Mouse (Mus musculus): ENCODE data around the gene Sec13.

Gene Sec13

DNA sequence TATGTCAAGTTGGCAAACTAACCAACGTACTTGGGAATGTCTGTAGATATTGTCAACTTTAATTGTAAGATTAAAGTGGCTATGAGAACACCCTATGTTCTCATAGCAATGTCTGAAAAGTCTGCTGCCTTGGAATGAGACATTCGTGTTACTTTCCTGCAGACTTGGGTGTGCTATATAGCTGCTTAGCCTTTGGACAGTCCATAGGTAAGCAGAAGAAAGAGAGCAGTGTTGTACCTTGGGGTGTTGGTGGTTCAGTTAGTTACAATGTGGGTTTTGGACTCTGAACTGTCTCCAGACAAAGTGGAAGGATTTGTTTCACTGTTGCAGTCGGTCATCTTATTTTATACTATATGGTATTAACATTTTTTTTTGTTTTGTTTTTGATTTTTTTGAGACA, 27.8 kb downstream of the Sec13 start:
- DNase-seq (ENCODE audit: low spot score in 2 of 2): no peak

- DNase-seq (ENCODE audit: low spot score in 2 of 2): peak in 1 of 2 experiments; percentile 26
Observed at GRCm38 (mm10) chr6:113697222-113698205, 43.0 kb downstream of the Sec13 start.

GRCm38 (mm10) chr6:113696582-113697221, 43.8 kb downstream of the Sec13 start, which contains the start of gene Tatdn2:
Gene Tatdn2, plus strand, starts transcription at chr6:113697050.
- peak; percentile 95 to 96 for DNase-seq (ENCODE audit: low spot score in 2 of 2)

DNA sequence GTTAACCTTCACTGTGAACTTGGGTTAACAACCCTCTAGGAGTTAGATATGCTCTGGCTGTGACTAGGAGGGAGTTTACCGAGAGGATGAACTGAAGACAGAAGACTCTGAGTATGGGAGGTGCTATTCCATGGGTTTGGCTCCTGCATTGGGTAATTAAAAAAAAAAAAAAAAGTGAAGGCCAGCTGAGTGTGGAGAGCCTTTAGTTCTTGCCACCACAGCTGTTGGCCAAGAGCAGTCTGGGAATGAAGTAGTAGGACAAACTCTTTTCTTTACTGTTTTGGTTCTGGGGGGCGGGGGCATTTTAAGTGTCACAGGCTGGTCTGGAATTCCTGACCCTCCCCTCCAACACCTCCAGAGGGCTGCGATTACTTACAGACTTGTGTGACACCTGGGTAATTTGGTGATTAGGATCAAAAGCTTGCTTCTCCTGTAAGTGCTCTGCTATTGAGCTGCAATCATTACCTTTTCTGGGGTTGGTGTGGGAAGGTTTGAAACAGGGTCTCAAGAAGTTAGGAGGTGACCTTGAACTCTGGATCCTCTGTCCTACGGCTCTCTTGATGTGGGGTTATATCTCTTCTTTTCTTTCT, 44.7 kb downstream of the Sec13 start:
- DNase-seq (ENCODE audit: low spot score in 2 of 2): no peak

DNA sequence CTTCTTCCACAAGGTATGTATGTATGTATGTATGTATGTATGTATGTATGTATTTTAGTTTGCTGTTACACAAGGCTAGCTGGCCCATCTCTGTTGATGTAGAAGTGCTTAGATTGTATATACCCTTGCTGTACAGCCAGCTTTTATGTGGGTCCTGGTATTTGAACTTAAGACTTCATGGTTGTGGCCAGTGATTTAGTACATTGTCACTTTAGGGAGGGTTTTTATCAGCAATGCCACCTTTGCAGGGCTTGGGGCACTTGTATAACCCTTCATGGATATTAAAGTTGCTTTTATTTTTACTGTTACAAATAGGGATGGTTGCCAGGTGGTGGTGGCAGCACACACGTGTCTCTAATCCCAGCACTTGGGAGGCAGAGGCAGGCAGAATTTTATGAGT, 45.3 kb downstream of the Sec13 start:
- no peak for DNase-seq (ENCODE audit: low spot score in 2 of 2)

- DNase-seq (ENCODE audit: low spot score in 2 of 2): no peak
Observed at GRCm38 (mm10) chr6:113693377-113693776, 47.2 kb downstream of the Sec13 start.

GRCm38 (mm10) chr6:113692661-113693133, 47.8 kb downstream of the Sec13 start:
- DNase-seq (ENCODE audit: low spot score in 2 of 2): no peak

DNA sequence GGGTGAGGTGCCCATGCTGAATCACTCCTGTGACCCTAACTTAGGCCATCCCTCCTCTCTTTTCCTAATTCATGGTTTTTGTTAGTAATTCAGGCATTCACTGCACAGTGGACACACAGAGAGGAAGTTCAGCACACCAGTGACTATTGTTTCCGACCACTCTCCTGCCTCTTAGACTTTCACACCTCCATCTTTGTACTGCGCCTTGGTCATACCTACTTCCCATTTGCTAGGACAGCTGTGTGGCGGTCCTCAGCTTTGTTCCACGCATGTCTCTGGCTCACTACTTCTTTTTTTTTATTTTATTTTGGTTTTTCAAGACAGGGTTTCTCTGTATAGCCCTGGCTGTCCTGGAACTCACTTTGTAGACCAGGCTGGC, 49.5 kb downstream of the Sec13 start:
- no peak for DNase-seq (ENCODE audit: low spot score in 2 of 2)

DNA sequence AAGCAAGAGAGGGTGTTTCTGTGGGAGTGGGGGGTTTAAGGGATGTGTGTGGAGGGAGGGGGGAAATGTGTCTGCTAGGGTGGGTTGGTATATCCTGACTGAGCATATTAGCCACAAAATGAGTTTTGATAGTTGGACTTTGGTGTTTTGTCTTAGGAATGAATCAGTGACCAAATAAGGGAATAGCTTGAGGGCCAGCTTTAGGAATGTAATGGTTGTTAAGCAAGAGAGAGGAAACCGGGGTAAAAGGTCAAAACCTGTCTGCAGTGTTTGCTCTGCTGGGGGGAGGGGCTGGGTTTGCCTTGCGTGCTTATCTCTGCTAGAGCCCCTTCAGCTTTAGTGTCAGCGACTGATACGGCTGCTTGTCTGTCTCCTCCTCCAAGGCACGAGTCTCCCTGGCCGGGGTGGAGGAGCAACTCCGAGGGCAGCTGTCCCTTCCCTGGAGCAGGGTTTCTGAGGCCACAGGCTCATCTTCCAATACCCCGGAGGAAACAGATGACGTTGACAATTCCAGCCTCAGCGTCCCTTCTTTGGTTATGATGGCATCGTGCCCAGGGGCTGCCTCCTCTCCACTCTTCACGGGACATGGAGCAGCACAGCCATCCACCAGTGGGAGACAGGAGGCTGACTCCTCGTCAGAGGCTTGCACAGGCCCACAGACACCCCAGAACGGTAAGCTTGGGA, 50.0 kb downstream of the Sec13 start:
- no peak for DNase-seq (ENCODE audit: low spot score in 2 of 2)

- DNase-seq (ENCODE audit: low spot score in 2 of 2): no peak
Observed at GRCm38 (mm10) chr6:113690008-113690399, 50.5 kb downstream of the Sec13 start.

DNA sequence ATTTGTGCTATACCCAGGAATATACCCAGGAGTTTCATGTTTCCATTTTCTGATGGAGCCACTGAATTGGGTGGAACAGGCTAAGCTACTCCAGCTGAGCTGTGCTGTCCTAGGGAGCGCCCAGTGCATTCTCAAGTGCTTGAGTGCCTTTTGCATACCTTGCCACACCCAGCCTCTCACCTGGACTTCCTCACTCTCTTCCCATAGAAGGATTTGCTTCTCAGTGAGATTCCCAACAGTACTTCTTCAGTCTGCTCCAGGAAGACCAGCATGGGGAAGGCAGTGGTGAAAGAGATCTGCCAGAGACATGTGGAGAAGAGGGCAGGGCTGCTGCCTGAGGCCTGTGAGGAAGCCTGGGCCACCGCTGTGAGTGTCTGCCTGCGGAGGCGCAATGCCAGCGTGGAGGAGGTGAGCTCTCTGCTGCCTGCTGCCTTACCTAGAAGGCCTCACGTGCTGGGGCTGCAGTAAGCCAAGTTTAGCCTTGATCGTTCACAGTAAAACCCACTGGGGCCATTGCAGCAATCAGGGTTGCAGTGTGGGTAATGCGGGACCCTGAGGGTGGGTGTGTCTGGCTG, 53.9 kb downstream of the Sec13 start:
- DNase-seq (ENCODE audit: low spot score in 2 of 2): no peak

- no peak for DNase-seq (ENCODE audit: low spot score in 2 of 2)
Observed at GRCm38 (mm10) chr6:113683081-113683825, 57.3 kb downstream of the Sec13 start.

GRCm38 (mm10) chr6:113681271-113681670, 59.3 kb downstream of the Sec13 start:
- peak; percentile 78 to 83 for DNase-seq (ENCODE audit: low spot score in 2 of 2)

DNA sequence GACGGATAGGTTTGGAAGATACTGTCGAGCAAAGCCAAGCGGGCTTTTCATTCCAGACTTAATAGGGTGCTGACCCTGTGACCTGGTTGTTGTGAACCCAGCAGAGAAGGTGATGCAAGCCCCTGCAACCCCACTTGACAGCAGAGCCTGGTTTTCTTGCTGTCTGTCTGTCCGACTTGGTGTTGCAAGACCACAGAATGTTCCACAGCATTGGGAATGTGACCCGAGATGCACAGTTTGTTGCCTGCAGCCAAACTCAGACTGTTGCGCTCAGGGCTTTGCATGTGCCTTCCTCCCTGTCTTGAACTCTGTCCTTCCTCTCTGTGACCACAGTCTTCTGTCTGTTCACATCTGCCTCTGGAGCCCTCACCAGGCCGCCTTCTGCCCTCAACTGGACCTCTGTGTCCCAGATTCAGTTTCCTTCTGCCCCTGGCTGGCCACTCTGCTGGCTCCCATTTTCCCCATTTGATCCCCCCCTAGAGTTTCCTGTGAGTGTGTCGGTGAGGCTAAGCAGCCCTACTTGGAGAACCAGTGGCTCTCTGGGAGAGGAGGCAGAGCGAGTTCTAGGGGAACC, 60.5 kb downstream of the Sec13 start:
- no peak for DNase-seq (ENCODE audit: low spot score in 2 of 2)

DNA sequence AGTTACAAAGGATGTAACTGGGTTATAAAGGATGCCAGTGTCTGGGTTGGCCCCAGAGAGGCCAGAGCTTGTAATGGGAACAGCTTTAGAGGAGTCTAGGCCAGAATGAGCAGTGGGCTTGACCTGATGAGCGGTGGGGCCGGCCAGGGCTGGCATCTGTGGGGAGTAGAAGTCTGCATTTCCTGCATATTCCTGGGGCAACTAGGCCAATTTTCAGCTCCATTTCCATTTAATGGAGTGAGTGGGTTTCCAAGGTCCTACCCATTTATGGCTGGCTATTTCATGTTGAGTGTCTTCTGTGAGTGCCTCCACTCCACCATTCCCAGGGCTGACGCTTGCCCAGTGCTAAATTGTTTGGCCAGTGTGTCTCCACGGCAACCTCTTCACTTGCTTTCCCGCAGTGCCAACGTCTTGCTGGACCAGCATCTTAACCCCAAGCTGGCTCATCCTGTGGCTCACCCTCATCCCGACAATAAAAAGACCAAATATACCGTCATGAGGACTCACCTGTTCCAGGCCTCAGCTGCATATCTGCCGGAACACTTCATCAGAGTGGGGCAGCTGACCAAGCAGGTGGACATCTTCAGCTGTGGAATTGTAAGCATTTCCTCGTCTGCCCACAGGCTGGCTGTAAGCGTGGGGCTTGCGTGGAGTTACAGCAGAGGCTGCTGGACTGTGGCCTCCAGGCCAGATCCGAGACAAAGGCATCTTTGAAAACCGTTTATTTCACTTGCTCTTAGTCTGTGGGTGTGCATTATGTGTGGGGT, 62.1 kb downstream of the Sec13 start:
- DNase-seq (ENCODE audit: low spot score in 2 of 2): peak in 1 of 2 experiments; percentile 50

Measured in frontal cortex, postnatal 36 days (tissue).